Mouse (Mus musculus): ENCODE data around the gene N4bp2l2.

Gene N4bp2l2

DNA sequence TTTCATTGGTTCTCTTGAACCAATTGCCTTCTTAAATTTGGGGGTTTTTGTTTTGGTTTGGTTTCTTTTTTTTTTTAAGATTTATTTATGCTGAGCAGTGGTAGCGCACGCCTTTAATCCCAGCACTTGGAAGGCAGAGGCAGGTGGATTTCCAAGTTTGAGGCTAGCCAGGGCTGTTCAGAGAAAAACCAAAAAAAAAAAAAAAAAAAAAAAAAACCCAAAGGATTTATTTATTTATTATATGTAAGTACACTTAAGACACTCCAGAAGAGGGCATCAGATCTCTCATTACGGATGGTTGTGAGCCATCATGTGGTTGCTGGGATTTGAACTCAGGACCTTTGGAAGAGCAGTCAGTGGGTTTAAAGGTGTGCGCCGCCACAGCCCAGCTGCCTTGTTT is 105.1 kb downstream of the N4bp2l2 start:
- no peak for DNase-seq

DNA sequence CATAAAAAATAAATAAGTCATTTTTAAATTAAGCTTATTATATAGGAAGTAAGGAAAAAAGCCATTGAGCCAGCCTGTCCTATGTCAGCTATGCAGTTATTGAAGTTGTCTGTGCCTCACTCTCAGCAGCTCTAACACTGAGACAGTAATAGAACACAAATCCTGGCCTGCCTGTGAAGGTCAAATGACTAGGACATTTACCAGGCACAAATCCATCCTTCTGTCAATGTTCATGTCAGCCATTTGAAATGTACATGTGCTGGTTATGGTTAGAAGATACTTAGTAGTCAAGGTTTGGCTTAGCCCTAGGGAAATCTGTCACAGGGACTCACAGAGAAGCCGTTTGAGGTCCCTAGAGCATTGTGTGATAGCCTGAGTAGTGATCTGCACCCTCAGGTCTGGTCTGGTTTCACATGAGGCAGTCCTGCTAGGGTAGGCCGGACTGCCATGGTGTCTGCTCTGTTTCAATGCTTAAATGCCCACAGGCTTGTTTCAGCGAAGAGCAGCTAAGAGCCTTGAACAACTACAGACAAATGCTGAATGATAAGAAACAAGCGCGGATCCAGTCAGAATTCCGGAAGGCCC is 106.4 kb downstream of the N4bp2l2 start:
- no peak for DNase-seq

All from cerebellum, adult 8-10 months (tissue).